Mouse (Mus musculus) neutrophil, adult 59 days (primary cell): Measurements from ENCODE around the gene Gm20518. TPM values are rescaled to one million over a fixed set of nuclear protein-coding genes. Genes with fewer than 3 reads are reported as not detected.

Experiments used
- total RNA-seq, 2 experiments: library from RNA; stranded (reverse); gene quantifications; 1 replicate in 1 of 2; 2 replicates in 1 of 2; pipeline ENCODE4 v1.2.4; 2023

Gm20518 gene
- under 1 TPM; 0.35 to 0.76 TPM for total RNA-seq

GRCm38 (mm10) chr16:17891567-17891959 is at the start of gene Gm20518:
Gene Gm20518 (minus strand): TSS chr16:17891671.

GRCm38 (mm10) chr16:17928087-17928580 is 36.7 kb upstream of the Gm20518 start, which contains the start of gene Slc25a1:
Gene Slc25a1 (minus strand): TSS chr16:17928219.

DNA sequence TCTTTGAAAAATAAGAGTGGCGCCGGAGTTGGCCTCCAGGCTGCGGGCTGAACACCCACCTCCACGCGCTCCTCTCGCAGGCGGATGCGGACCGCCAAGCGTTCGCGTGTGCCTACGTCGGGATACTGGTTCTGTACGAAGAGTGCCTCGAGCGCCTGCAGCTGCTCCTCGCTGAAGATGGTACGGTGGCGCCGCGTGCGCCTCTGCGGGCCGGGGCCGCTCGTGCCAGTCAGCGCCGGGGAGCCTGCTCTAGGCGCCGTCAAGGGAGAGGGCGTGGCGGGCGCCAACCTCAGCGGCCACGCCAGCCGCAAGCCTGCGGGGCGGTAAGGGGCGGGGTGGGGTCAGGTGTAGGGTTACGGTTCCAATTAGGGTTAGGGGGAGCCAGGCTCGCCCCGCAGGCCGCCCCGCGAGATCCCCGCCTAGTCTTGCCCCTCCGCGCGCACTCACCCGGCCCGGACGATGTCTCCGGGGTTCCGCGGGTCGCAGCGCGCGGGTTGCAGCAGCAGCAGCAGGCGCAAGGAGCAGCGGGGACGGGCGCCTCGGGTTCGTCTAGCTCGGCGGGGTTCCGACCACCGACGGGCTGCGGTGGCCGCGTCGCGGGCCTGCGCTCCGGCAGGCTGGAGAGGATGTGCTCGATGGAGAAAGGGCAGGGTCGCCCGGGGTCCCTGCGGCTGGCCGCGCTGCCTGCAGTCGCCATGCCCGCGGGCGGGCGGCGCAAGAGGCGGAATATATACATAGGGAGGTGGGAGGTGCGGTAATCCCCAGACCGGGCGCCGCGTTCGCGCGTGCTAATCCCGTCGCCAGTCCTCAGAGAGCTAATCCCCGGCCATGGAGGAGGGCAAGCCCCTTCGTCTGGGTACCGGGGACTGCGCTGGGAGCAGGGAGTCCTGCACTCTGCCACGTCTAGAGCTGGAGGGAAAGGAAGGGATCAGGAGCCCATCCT is 23.1 kb upstream of the Gm20518 start, which contains the start of gene Gsc2:
Gene Gsc2 (minus strand): TSS at position 753 of the 943 bp plus-strand sequence.

DNA sequence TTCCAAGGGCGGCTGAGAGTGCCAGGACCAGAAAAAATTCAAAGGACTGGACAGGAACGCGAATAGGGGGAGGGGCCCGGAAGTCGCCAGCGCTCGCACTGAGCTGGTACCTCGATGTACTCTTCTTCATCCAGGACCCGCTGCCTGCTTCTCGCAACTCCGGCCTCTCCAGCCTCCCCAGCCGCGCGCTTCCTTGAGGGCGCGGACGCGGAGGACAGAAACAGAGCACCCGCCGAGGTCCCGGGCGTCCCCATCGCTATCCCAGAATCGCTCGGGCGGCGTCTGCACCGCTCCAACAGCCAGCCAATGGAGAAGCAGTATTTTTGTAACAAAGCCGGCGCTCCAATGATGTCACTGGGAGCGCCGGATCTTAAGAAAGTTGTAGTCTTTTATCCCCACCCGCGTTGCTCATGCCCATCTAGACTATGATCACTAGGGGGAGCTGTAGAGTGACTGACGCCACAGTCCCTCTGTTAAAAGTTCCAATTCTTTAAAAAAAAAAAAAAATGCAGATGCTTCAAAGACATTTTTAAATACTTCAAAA is 19.7 kb upstream of the Gm20518 start, which contains the start of gene Ess2:
Gene Ess2 (minus strand): TSS at position 297 of the 544 bp plus-strand sequence.

GRCm38 (mm10) chr16:17898462-17898861 is 7.0 kb upstream of the Gm20518 start, which contains the start of the genes Dgcr2 and Tssk2:
Gene Dgcr2 (minus strand): TSS chr16:17898562.
Gene Tssk2 (plus strand): TSS chr16:17898637.

DNA sequence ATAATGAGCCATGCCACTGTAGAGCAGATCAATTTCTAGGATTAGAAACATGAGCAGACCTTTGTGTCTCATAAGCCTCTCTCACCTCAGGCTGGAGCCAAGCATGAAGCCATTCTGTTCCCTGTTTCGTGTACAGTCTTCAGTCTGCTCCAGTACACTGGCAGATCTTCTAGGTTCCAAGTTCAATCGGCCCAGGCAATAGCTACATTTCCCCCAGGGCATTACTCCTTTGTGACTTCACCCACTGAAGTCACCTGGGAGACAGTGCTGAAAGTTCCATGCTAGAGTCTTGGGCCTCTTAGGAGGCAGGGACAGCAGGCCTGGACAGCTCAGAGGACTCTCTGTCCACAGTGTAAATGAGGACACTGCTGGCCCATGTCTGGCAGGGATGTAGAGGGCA is 2.5 kb upstream of the Gm20518 start, which contains the start of gene Tssk1:
Gene Tssk1 (plus strand): TSS at position 301 of the 400 bp plus-strand sequence.

GRCm38 (mm10) chr16:17838051-17838450 is 53.4 kb downstream of the Gm20518 start, which contains the start of gene Car15:
Gene Car15 (minus strand): TSS chr16:17838364.

DNA sequence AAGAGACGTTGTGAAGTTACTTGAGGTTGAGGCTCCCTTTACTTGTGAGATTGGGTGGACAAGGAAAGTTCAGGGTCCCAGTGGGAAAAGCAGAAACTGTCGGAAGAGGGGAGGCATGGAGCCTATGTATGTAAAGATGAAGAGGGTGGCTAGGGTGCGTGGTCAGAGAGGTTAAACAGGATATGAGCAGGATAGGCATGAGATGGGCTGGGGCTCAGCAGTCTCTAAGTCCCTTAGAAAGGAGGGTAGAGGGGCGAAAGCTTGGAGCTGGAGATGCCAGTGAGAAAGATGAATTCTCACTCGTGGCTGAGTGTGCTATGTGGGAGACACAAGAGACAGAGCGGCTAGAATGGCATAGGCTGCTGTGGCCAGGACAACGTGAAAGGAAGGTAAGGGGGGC is 58.6 kb downstream of the Gm20518 start, which contains the start of gene B830017H08Rik:
Gene B830017H08Rik (plus strand): TSS at position 301 of the 400 bp plus-strand sequence.

GRCm38 (mm10) chr16:17796971-17797811 is 94.3 kb downstream of the Gm20518 start, which contains the start of gene Scarf2:
Gene Scarf2 (plus strand): TSS chr16:17797282.

Other genes with a start within 250 kb of the Gm20518 start
- 1 to 10 TPM in 1 of 2 experiments, not detected in 1; 1.1 TPM for gene Ccdc74a, start 245.2 kb downstream of the Gm20518 start, total RNA-seq
- gene Med15, start 158.8 kb downstream of the Gm20518 start, total RNA-seq = 10 to 100 TPM; 84.2 TPM
- 10 to 100 TPM in 1 of 2 experiments, 1 to 10 TPM in 1; 9.5 to 13.6 TPM for gene Klhl22, start 132.1 kb downstream of the Gm20518 start, total RNA-seq
- gene Scarf2, start 94.4 kb downstream of the Gm20518 start, total RNA-seq = not detected
- not detected for gene B830017H08Rik, start 58.5 kb downstream of the Gm20518 start, total RNA-seq
- 1 to 10 TPM; 3.5 to 3.9 TPM for gene Car15, start 53.3 kb downstream of the Gm20518 start, total RNA-seq
- gene Tssk1, start 2.6 kb upstream of the Gm20518 start, total RNA-seq = not detected
- gene Dgcr2, start 6.9 kb upstream of the Gm20518 start, total RNA-seq = 10 to 100 TPM; 37.2 to 42.9 TPM
- not detected for gene Tssk2, start 7.0 kb upstream of the Gm20518 start, total RNA-seq
- 10 to 100 TPM; 27.8 to 32.6 TPM for gene Ess2, start 19.7 kb upstream of the Gm20518 start, total RNA-seq
- not detected for gene Gsc2, start 23.4 kb upstream of the Gm20518 start, total RNA-seq
- gene Slc25a1, start 36.5 kb upstream of the Gm20518 start, total RNA-seq = 10 to 100 TPM; 16.3 to 17.2 TPM
- 1 to 10 TPM in 1 of 2 experiments, under 1 TPM in 1; 0.56 to 2.1 TPM for gene Vpreb2, start 88.8 kb upstream of the Gm20518 start, total RNA-seq
- 1 to 10 TPM; 6.8 to 7.7 TPM for gene Dgcr6, start 161.2 kb upstream of the Gm20518 start, total RNA-seq
- 1 to 10 TPM; 8.5 to 9.8 TPM for gene Prodh, start 198.5 kb upstream of the Gm20518 start, total RNA-seq
- under 1 TPM; 0.20 to 0.42 TPM for gene Rtn4r, start 236.0 kb upstream of the Gm20518 start, total RNA-seq